Mouse (Mus musculus): ENCODE results near the gene Ston2. TPM values are rescaled to one million over a fixed set of nuclear protein-coding genes. Genes with fewer than 3 reads are reported as not detected.

Gene Ston2
- polyA plus RNA-seq, 1 experiment from 2014 or later, result 8.4 TPM

DNA sequence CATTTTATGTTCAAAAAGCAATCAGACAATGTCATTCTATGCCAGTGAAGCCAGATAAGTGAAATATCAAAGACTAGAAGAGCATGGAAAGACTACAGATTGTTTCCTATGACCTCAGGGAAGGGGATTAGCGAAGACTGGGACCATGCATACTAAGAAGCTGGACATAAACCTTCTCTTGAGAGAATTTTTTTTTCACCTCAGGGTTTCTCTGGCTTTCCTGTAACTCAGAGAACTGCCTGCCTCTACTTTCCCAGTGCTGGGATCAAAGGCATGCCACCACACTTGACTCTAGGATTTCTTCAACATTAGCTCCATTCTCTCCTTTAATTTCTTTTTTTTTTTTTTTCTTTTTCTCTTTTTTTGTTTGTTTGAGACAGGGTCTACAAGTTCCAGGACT is 197.0 kb downstream of the Ston2 start:
- no peak for DNase-seq (ENCODE audit: low spot score, missing footprints)
- no peak for ATAC-seq (ENCODE audit: low FRiP score)
- Histone ChIP-seq H3K4me3 (ENCODE audit: low read depth, low read length) (no peak overlapping the region), H3K9ac (ENCODE audit: low read length) (peak overlapping the region; percentile 81), H3K36me3 (ENCODE audit: control insufficient read depth, insufficient read depth, low read length) (no peaks in the 10 kb centered on the region), H3K27me3 (ENCODE audit: control insufficient read depth, insufficient read depth, low read length) (no peaks in the 10 kb centered on the region), H3K4me2 (peak overlapping the region; percentile 72), H3K4me1 (ENCODE audit: control insufficient read depth, insufficient read depth, low read length) (peaks cover 14% of the 10 kb centered on the region), H3K9me3 (ENCODE audit: control insufficient read depth, low read length) (no peaks in the 10 kb centered on the region), H3K27ac (ENCODE audit: low read depth, low read length) (peak overlapping the region; percentile 99)
- 57% methylated on average over 1 of the region's 1 CpGs for WGBS

DNA sequence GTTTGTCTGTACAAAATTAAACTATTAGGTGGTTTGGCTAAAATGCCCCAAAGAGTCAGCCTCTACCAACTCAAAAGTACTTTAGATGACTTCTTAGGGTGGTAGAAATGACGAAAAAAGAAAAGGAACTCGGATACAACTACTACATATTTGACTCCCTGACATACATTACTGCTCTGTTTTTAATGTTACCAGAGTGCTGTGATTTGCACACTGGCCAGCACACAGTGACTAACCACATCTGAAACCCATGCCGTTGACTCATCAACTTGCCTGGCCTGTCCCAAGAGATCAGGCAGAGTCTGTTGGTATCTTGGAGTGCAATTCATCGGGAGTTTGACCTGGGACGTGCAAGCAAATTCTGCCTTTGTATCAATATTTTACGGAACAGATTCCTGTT is 197.5 kb downstream of the Ston2 start:
- Histone ChIP-seq H3K27ac (ENCODE audit: low read depth, low read length) (peak overlapping the region; percentile 99), H3K4me1 (ENCODE audit: control insufficient read depth, insufficient read depth, low read length) (peaks cover 14% of the 10 kb centered on the region), H3K9ac (ENCODE audit: low read length) (peak overlapping the region; percentile 81), H3K4me2 (peak overlapping the region; percentile 72), H3K4me3 (ENCODE audit: low read depth, low read length) (peak overlapping the region; percentile 97), H3K9me3 (ENCODE audit: control insufficient read depth, low read length) (no peaks in the 10 kb centered on the region; the same call in 1 of the 2 replicates), H3K36me3 (ENCODE audit: control insufficient read depth, insufficient read depth, low read length) (peaks cover 3% of the 10 kb centered on the region), H3K27me3 (ENCODE audit: control insufficient read depth, insufficient read depth, low read length) (no peaks in the 10 kb centered on the region)
- DNase-seq (ENCODE audit: low spot score, missing footprints), result no peak
- 29% methylated on average over 6 of the region's 6 CpGs for WGBS
- ATAC-seq (ENCODE audit: low FRiP score), result no peak

DNA sequence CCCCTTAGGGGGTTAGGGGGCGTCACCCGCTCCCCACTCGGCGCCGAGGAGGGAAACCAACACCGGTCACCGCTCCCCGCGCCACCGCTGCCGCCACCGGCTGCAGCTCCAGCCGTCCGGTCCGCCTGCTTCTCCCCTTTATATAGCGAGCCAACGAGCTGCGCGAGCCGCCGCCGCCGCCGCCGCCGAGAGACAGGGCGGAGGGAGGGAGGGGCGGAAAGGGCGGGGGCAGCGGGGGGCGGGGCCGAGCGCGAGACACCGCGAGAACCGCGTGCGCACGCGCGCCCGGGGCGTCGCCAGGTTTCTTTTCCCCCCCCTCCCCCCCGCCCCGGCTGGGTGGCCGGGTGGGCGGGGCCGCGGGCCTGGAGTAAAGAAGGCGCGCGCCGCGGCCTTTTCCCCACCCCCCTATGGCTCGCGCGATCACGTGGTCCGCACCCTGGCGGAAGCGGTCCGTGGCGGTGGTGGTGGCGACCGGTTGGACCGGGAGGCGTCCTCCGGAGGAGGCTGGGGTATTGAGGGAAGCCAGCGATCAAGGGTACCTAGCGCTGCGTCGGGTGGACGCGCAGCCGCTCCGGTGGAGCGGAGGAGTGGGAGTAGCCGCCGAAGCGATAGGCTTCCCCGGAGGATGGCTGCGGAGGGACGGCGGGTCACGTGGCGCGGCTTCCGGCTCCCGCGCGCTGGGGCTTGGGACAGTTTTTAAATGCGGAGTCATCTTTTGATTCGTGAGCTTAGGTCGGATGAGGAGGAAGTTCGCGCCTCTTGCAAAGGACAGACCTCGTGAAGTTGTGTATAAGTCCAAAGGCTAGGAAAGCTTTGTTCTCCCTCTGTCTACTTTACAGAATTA is 198.1 kb downstream of the Ston2 start, which contains the start of gene Gtf2a1:
Gene Gtf2a1, minus strand, starts transcription at position 641 of the 844 bp plus-strand sequence.
- H3K4me2 ChIP-seq, result peak within 1 kb of the TSS; percentile 72
- peak; percentile 99 for DNase-seq (ENCODE audit: low spot score, missing footprints)
- no peaks in the 10 kb centered on the region for H3K27me3 ChIP-seq (ENCODE audit: control insufficient read depth, insufficient read depth, low read length)
- WGBS, result under 1% methylated on average over 66 of the region's 99 CpGs
- ATAC-seq (ENCODE audit: low FRiP score), result peak; percentile 89
- H3K27ac ChIP-seq (ENCODE audit: low read depth, low read length), result peak within 1 kb of the TSS; percentile 99
- no peaks in the 10 kb centered on the region; the same call in 1 of the 2 replicates for H3K9me3 ChIP-seq (ENCODE audit: control insufficient read depth, low read length)
- peak within 1 kb of the TSS; percentile 100 for H3K9ac ChIP-seq (ENCODE audit: low read length)
- peak within 1 kb of the TSS; percentile 97 for H3K4me3 ChIP-seq (ENCODE audit: low read depth, low read length)
- H3K36me3 ChIP-seq (ENCODE audit: control insufficient read depth, insufficient read depth, low read length), result peaks cover 3% of the 10 kb centered on the region
- H3K4me1 ChIP-seq (ENCODE audit: control insufficient read depth, insufficient read depth, low read length), result peaks cover 14% of the 10 kb centered on the region

DNA sequence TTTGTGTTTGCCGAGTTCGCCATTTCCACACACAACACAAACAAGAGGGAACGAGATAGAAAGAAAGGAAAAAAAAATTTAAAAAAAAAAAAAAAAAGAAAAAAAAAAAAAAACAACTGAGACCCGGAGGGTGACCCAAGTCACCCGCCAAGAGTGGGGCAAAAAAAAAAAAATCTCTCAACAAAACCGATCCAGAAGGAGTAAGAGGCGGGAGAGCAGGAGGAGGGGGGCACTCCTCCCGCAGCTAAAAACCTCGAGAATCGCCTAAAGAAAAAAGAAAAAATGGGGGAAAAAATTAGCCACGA is 198.7 kb downstream of the Ston2 start:
- 0% methylated on average over 11 of the region's 11 CpGs for WGBS
- peak overlapping the region; percentile 33 for H3K4me2 ChIP-seq
- ATAC-seq (ENCODE audit: low FRiP score), result no peak

DNA sequence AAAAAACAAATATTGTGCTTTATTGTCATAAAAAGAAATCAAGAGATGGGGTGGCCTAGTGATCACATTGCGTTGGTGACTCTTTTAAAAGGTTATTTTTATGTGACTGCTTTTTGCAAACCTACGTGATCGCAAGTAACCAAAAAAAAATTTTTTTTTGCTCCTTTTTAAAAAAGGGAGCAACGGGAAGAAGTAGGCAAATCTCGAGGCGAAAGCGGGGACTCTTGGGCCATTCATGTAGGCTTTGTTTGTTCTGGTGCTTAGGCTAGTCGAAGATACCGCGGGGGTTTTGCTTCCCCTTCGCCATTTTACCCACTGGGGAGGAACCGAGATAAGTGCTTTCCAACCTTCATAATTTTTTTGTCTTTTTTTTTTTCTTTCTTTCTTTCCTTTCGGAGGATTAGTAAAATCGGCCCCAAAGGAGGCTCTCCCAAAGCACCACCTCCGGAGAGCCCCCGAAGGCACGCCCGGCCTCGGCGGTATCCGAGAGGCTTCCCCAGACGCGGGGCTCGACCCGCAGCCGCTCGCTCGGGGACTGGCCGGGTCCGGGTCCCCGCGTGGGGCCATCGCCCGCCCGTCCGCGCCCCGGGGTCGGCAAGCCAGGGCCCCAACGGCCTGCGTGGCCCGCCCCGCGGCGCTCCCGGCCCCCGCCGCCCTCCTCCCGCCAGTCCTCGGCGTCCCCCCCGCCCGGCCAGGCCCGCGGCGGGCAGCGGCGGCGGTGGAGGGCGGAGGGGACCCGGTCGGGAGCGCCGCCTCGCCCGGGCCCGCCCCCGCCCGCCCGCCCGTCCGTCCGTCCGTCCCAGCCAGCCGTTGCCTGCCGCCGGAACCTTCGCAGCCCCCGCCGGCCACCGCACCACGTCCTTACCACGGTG is 199.3 kb downstream of the Ston2 start:
- under 1% methylated on average over 64 of the region's 83 CpGs for WGBS
- peak overlapping the region; percentile 100 for H3K9ac ChIP-seq (ENCODE audit: low read length)
- peaks cover 3% of the 10 kb centered on the region for H3K36me3 ChIP-seq (ENCODE audit: control insufficient read depth, insufficient read depth, low read length)
- DNase-seq (ENCODE audit: low spot score, missing footprints), result peak; percentile 89
- peak; percentile 4; the same call in 1 of the 2 replicates for ATAC-seq (ENCODE audit: low FRiP score)
- H3K9me3 ChIP-seq (ENCODE audit: control insufficient read depth, low read length), result no peaks in the 10 kb centered on the region; the same call in 1 of the 2 replicates
- H3K4me1 ChIP-seq (ENCODE audit: control insufficient read depth, insufficient read depth, low read length), result peaks cover 19% of the 10 kb centered on the region
- H3K4me3 ChIP-seq (ENCODE audit: low read depth, low read length), result peak overlapping the region; percentile 97
- peak overlapping the region; percentile 99 for H3K27ac ChIP-seq (ENCODE audit: low read depth, low read length)
- no peaks in the 10 kb centered on the region for H3K27me3 ChIP-seq (ENCODE audit: control insufficient read depth, insufficient read depth, low read length)
- H3K4me2 ChIP-seq, result peak overlapping the region; percentile 54; the same call in 1 of the 2 replicates

More for the DNA sequence above, 198.7 kb downstream of the Ston2 start:
- Histone ChIP-seq H3K9me3 (ENCODE audit: control insufficient read depth, low read length) (no peaks in the 10 kb centered on the region; the same call in 1 of the 2 replicates), H3K9ac (ENCODE audit: low read length) (peak overlapping the region; percentile 100), H3K27ac (ENCODE audit: low read depth, low read length) (peak overlapping the region; percentile 99), H3K27me3 (ENCODE audit: control insufficient read depth, insufficient read depth, low read length) (no peaks in the 10 kb centered on the region), H3K4me1 (ENCODE audit: control insufficient read depth, insufficient read depth, low read length) (peaks cover 14% of the 10 kb centered on the region), H3K4me3 (ENCODE audit: low read depth, low read length) (peak overlapping the region; percentile 97), H3K36me3 (ENCODE audit: control insufficient read depth, insufficient read depth, low read length) (peaks cover 3% of the 10 kb centered on the region)
- no peak for DNase-seq (ENCODE audit: low spot score, missing footprints)

DNA sequence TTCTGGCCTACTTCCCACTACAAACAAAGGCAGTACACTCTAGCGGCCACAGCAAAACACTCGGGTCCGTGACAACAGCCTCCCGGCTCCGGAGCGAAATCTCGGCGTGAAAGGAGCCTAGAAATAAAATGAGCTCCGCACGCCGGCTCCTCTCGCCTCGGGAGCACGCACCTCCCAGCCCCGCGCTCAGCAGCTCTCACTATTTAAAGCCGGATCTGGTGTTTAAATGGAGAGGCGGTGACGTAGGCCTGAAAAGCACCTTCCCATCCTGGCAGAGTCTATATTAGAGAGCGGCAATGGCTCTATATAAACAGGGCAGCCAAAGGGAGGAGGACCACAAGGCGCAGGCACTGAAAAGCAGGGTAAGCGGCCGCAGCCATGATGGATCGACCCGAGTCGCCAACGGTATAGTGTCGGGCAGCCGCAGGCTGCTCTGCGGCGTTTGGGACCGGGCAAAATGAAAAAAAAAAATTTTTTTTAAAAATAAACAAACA is 200.0 kb downstream of the Ston2 start:
- Histone ChIP-seq H3K9me3 (ENCODE audit: control insufficient read depth, low read length) (no peaks in the 10 kb centered on the region; the same call in 1 of the 2 replicates), H3K4me2 (peak overlapping the region; percentile 54), H3K27ac (ENCODE audit: low read depth, low read length) (peak overlapping the region; percentile 99), H3K27me3 (ENCODE audit: control insufficient read depth, insufficient read depth, low read length) (no peaks in the 10 kb centered on the region), H3K4me3 (ENCODE audit: low read depth, low read length) (peak overlapping the region; percentile 97), H3K9ac (ENCODE audit: low read length) (peak overlapping the region; percentile 100), H3K36me3 (ENCODE audit: control insufficient read depth, insufficient read depth, low read length) (peaks cover 3% of the 10 kb centered on the region), H3K4me1 (ENCODE audit: control insufficient read depth, insufficient read depth, low read length) (peaks cover 24% of the 10 kb centered on the region)
- under 1% methylated on average over 32 of the region's 32 CpGs for WGBS
- ATAC-seq (ENCODE audit: low FRiP score) (peak; percentile 89), DNase-seq (ENCODE audit: low spot score, missing footprints) (peak; percentile 98)

DNA sequence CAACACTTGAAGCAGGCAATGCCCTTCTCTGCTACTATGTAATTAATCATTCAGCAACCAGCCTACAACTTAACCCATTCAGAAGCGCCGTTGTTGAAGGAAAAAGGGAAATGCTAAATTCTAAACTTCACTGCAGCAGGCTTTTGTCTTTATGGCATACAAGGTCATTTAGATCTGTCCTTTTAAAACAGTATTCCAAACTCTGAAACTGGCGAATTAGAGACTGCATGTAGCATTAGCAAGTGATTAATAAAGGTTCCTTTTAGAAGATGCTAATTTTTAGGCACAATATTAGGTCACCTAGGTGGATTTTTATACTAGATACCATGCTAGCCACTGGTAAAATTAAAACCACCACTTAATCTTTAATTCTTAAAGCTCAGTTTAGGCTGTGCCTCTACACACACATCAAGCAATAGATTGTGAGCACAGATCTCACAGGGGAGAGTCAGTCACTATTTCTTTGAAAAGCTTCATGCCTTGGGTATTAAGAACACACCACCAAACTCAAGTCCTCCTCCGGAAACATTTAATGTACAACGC is 200.6 kb downstream of the Ston2 start:
- H3K4me1 ChIP-seq (ENCODE audit: control insufficient read depth, insufficient read depth, low read length), result peaks cover 24% of the 10 kb centered on the region
- H3K27ac ChIP-seq (ENCODE audit: low read depth, low read length), result no peak overlapping the region
- peak overlapping the region; percentile 100 for H3K9ac ChIP-seq (ENCODE audit: low read length)
- no peaks in the 10 kb centered on the region; the same call in 1 of the 2 replicates for H3K27me3 ChIP-seq (ENCODE audit: control insufficient read depth, insufficient read depth, low read length)
- H3K9me3 ChIP-seq (ENCODE audit: control insufficient read depth, low read length), result no peaks in the 10 kb centered on the region; the same call in 1 of the 2 replicates
- WGBS, result 27% methylated on average over 5 of the region's 5 CpGs
- peak; percentile 91 for DNase-seq (ENCODE audit: low spot score, missing footprints)
- H3K4me3 ChIP-seq (ENCODE audit: low read depth, low read length), result peak overlapping the region; percentile 97
- ATAC-seq (ENCODE audit: low FRiP score), result no peak
- H3K4me2 ChIP-seq, result peak overlapping the region; percentile 54
- H3K36me3 ChIP-seq (ENCODE audit: control insufficient read depth, insufficient read depth, low read length), result peaks cover 3% of the 10 kb centered on the region

DNA sequence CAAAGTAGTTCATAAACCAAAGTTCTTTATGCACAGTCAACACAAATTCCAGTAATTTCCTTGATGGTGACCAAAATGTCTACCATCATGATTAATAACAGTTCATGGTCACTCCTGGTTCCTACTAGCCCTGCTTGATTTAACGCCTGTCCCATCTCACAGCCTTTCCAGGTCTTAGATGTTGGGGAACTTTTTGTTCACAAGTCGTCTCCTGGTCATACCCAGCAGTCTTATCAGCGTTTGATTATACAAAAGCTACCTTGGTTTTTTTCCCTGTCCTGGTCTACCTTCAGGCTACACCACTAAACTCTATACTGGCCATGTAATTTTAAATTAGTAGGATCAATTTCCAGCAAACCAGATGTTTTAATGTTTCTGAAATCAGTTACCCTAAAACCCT is 201.1 kb downstream of the Ston2 start:
- Histone ChIP-seq H3K9me3 (ENCODE audit: control insufficient read depth, low read length) (no peaks in the 10 kb centered on the region; the same call in 1 of the 2 replicates), H3K36me3 (ENCODE audit: control insufficient read depth, insufficient read depth, low read length) (peaks cover 3% of the 10 kb centered on the region), H3K4me1 (ENCODE audit: control insufficient read depth, insufficient read depth, low read length) (peaks cover 24% of the 10 kb centered on the region), H3K4me2 (peak overlapping the region; percentile 54), H3K27me3 (ENCODE audit: control insufficient read depth, insufficient read depth, low read length) (peaks cover 2% of the 10 kb centered on the region; the same call in 1 of the 2 replicates), H3K4me3 (ENCODE audit: low read depth, low read length) (peak overlapping the region; percentile 97), H3K9ac (ENCODE audit: low read length) (peak overlapping the region; percentile 100), H3K27ac (ENCODE audit: low read depth, low read length) (no peak overlapping the region)
- DNase-seq (ENCODE audit: low spot score, missing footprints) (peak; percentile 87), ATAC-seq (ENCODE audit: low FRiP score) (no peak)
- WGBS, result 68% methylated on average over 3 of the region's 3 CpGs
